Mouse (Mus musculus): ENCODE results near the gene Bbs9. TPM values are rescaled to one million over a fixed set of nuclear protein-coding genes. Genes with fewer than 3 reads are reported as not detected.

Gene Bbs9
- polyA plus RNA-seq, 1 experiment: 15.3 TPM

- no peak for DNase-seq
- no peak overlapping the region for H3K4me3 ChIP-seq (replicated peaks; ENCODE audit: extremely low read depth, low read depth, low read length)
- 85% methylated on average over 2 of the region's 2 CpGs for WGBS
- H3K4me1 ChIP-seq (ENCODE audit: control insufficient read depth, insufficient read depth, low read length): 0 out of 2 replicates have a peak, but pooled peaks cover 2% of the 10 kb centered on the region
- no peak for TF ChIP-seq CTCF (IDR thresholded peaks at IDR 0.05; ENCODE audit: insufficient read depth, low read length)
- no peak for TF ChIP-seq POLR2A (IDR thresholded peaks at IDR 0.05; ENCODE audit: borderline replicate concordance, extremely low read depth, low read depth, low read length)
Measured at GRCm38 (mm10) chr9:22672937-22673336, 197.4 kb downstream of the Bbs9 start.

- 94% methylated on average over 7 of the region's 7 CpGs for WGBS
Measured at GRCm38 (mm10) chr9:22677132-22677829, 201.8 kb downstream of the Bbs9 start.

DNA sequence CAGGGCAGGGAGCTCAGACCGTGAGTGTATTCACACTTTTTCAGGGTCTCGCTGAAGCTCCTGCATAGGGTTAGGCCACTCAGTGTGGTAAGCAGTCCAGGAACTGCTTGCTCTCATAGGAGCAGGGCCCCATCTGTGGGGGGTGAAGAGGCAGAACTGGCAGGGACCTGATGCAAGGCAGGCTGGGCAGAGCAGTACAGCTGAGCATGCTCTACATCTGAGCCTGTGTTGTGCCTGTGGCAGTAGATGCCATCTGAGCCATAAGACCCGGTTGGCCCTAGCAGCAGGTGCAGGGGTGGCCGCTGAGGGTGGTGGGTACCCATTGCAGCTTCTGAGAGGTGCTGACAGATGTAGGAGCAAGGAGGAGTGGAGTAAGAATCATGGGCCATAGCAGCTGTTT lies 202.5 kb downstream of the Bbs9 start:
- TF ChIP-seq POLR2A (IDR thresholded peaks at IDR 0.05; ENCODE audit: borderline replicate concordance, extremely low read depth, low read depth, low read length): no peak
- DNase-seq: no peak
- Histone ChIP-seq H3K4me1 (ENCODE audit: control insufficient read depth, insufficient read depth, low read length) (0 out of 2 replicates have a peak, but pooled peaks cover 2% of the 10 kb centered on the region), H3K4me3 (replicated peaks; ENCODE audit: extremely low read depth, low read depth, low read length) (no peak overlapping the region)
- 70% methylated on average over 4 of the region's 4 CpGs for WGBS

More at GRCm38 (mm10) chr9:22677132-22677829, 201.8 kb downstream of the Bbs9 start:
- DNase-seq: no peak
- no peak for TF ChIP-seq POLR2A (IDR thresholded peaks at IDR 0.05; ENCODE audit: borderline replicate concordance, extremely low read depth, low read depth, low read length)
- no peak for TF ChIP-seq CTCF (IDR thresholded peaks at IDR 0.05; ENCODE audit: insufficient read depth, low read length)
- 0 out of 2 replicates have a peak, but pooled peaks cover 2% of the 10 kb centered on the region for H3K4me1 ChIP-seq (ENCODE audit: control insufficient read depth, insufficient read depth, low read length)
- H3K4me3 ChIP-seq (replicated peaks; ENCODE audit: extremely low read depth, low read depth, low read length): no peak overlapping the region

GRCm38 (mm10) chr9:22678496-22678895 lies 203.0 kb downstream of the Bbs9 start:
- 69% methylated on average over 4 of the region's 4 CpGs for whole genome bisulfite sequencing
- DNase-seq: no peak
- Histone ChIP-seq H3K4me3 (replicated peaks; ENCODE audit: extremely low read depth, low read depth, low read length) (no peak overlapping the region), H3K4me1 (ENCODE audit: control insufficient read depth, insufficient read depth, low read length) (no peaks in the 10 kb centered on the region)
- TF ChIP-seq CTCF (IDR thresholded peaks at IDR 0.05; ENCODE audit: insufficient read depth, low read length) (no peak), POLR2A (IDR thresholded peaks at IDR 0.05; ENCODE audit: borderline replicate concordance, extremely low read depth, low read depth, low read length) (no peak)

DNA sequence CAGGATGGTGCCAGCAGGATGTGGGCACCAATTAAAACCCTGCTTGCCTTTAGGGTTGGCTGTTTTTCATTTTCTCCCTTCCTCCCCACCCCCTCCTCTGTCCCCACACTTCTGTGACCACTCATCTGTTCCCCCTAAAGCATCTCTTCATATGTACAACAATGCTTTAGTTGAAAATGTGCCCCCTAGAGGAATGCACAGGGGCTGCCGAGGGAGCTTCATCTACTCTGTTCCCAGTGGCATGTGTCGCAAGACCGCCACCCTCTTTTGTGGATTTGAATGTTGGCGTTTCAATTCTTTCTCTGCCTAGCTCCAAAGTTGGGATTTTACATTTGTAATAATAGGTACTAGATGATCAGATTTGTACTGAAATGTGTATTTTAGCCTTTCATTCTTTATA lies 204.0 kb downstream of the Bbs9 start:
- TF ChIP-seq POLR2A (IDR thresholded peaks at IDR 0.05; ENCODE audit: borderline replicate concordance, extremely low read depth, low read depth, low read length) (no peak), CTCF (IDR thresholded peaks at IDR 0.05; ENCODE audit: insufficient read depth, low read length) (no peak)
- WGBS: 87% methylated on average over 4 of the region's 4 CpGs
- H3K4me3 ChIP-seq (replicated peaks; ENCODE audit: extremely low read depth, low read depth, low read length): no peak overlapping the region

GRCm38 (mm10) chr9:22680031-22680430 lies 204.5 kb downstream of the Bbs9 start:
- no peak for DNase-seq
- no peak for TF ChIP-seq POLR2A (IDR thresholded peaks at IDR 0.05; ENCODE audit: borderline replicate concordance, extremely low read depth, low read depth, low read length)
- TF ChIP-seq CTCF (IDR thresholded peaks at IDR 0.05; ENCODE audit: insufficient read depth, low read length): no peak
- H3K4me1 ChIP-seq (ENCODE audit: control insufficient read depth, insufficient read depth, low read length): no peaks in the 10 kb centered on the region
- WGBS: 73% methylated on average over 12 of the region's 12 CpGs
- no peak overlapping the region for H3K4me3 ChIP-seq (replicated peaks; ENCODE audit: extremely low read depth, low read depth, low read length)

More for the DNA sequence above, 204.0 kb downstream of the Bbs9 start:
- no peak for DNase-seq
- no peaks in the 10 kb centered on the region for H3K4me1 ChIP-seq (ENCODE audit: control insufficient read depth, insufficient read depth, low read length)

DNA sequence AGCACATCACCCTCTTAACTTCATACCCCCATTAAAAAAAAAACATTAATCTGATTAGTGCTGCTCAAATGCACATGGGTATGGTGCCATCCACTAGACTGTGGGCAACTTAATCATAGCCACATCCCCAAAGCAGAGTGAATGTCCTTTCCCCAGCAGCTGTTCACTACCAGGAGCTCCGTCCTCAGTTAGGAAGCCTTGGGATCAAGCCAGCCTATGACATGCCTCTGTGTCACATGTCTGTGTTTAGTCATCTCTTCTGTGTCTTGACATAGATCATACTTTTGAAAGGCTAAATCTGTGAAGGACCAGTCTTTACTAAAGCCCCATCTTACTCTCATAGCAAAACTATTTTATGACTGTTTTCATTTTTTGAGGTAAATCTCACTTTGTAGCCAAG lies 205.0 kb downstream of the Bbs9 start:
- WGBS: 74% methylated on average over 1 of the region's 1 CpGs
- DNase-seq: no peak
- no peak for TF ChIP-seq POLR2A (IDR thresholded peaks at IDR 0.05; ENCODE audit: borderline replicate concordance, extremely low read depth, low read depth, low read length)
- TF ChIP-seq CTCF (IDR thresholded peaks at IDR 0.05; ENCODE audit: insufficient read depth, low read length): no peak
- no peaks in the 10 kb centered on the region for H3K4me1 ChIP-seq (ENCODE audit: control insufficient read depth, insufficient read depth, low read length)
- H3K4me3 ChIP-seq (replicated peaks; ENCODE audit: extremely low read depth, low read depth, low read length): no peak overlapping the region

- 66% methylated on average over 3 of the region's 3 CpGs for WGBS
- no peak for DNase-seq
- H3K4me1 ChIP-seq (ENCODE audit: control insufficient read depth, insufficient read depth, low read length): peaks cover 6% of the 10 kb centered on the region
Measured at GRCm38 (mm10) chr9:22683786-22684185, 208.3 kb downstream of the Bbs9 start.

DNA sequence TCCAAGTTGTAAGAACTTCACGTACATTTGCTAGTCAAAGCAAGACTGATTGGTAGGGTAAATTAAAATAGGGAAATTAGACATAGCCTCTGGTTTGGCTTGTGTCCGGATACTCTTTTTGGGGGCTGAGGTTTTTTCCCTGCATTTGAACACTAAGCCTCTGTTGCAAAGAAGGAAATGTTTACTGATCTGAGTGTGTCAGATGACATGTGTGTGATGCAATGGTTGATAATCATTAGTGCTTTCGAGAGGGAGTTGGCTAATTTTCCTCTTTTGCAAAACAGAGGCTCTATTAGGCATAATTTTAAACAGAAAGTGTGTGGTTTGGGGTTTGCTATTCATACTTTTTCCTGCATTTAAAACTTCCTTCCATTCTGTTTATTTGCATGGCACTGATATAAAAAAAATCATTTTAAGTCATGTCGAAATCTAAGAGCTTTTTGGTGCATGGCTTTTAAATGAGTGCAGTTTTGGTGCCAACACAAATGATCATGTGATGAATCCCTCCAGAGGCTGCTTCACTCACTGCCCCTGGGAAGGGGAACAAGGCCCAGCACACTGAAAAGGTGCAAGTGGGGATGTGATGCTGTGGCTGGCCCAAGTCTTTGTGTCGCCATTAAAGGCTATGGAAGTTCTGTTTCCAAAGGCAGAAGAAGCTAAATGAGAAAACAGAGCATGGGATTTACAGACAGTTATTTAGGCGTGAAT lies 211.4 kb downstream of the Bbs9 start:
- TF ChIP-seq POLR2A (IDR thresholded peaks at IDR 0.05; ENCODE audit: borderline replicate concordance, extremely low read depth, low read depth, low read length): no peak
- TF ChIP-seq CTCF (IDR thresholded peaks at IDR 0.05; ENCODE audit: insufficient read depth, low read length): no peak
- H3K4me1 ChIP-seq (ENCODE audit: control insufficient read depth, insufficient read depth, low read length): peaks cover 6% of the 10 kb centered on the region
- no peak for DNase-seq
- WGBS: 60% methylated on average over 6 of the region's 6 CpGs
- H3K4me3 ChIP-seq (replicated peaks; ENCODE audit: extremely low read depth, low read depth, low read length): no peak overlapping the region

More at GRCm38 (mm10) chr9:22683786-22684185, 208.3 kb downstream of the Bbs9 start:
- no peak for TF ChIP-seq POLR2A (IDR thresholded peaks at IDR 0.05; ENCODE audit: borderline replicate concordance, extremely low read depth, low read depth, low read length)
- no peak overlapping the region for H3K4me3 ChIP-seq (replicated peaks; ENCODE audit: extremely low read depth, low read depth, low read length)

- no peak for TF ChIP-seq POLR2A (IDR thresholded peaks at IDR 0.05; ENCODE audit: borderline replicate concordance, extremely low read depth, low read depth, low read length)
- TF ChIP-seq CTCF (IDR thresholded peaks at IDR 0.05; ENCODE audit: insufficient read depth, low read length): no peak
- no peak overlapping the region for H3K4me3 ChIP-seq (replicated peaks; ENCODE audit: extremely low read depth, low read depth, low read length)
- H3K4me1 ChIP-seq (ENCODE audit: control insufficient read depth, insufficient read depth, low read length): peaks cover 6% of the 10 kb centered on the region
- DNase-seq: no peak
- WGBS: 80% methylated on average over 7 of the region's 7 CpGs
Measured at GRCm38 (mm10) chr9:22690234-22690633, 214.7 kb downstream of the Bbs9 start.
